Mouse (Mus musculus) large intestine, adult 2 months (tissue): ENCODE measurements at regions not wholly inside any gene's neighbourhood (a gene's known extent, or its start where the extent isn't known, plus 50 kb on each side); places are given as distances from the start of the nearest gene placed in this dataset.
"Not testable (repeated sequence)": the region's sequence is repeated elsewhere in the genome, so short reads cannot be mapped to it uniquely, and the experiment has no call there.

Source experiments
- DNase-seq: peaks from one replicate; pipeline ENCODE4 v3.0.0-alpha.2; 2012; ENCODE audit warnings: low read depth, low spot score
- WGBS: fragments of 180-500 bp; shearing (Covaris S2); methylation state at CpG from one replicate; pipeline ENCODE4 v1.1.7; 2018; 5-methylcytosine and 5-hydroxymethylcytosine counted together

- 86% methylated on average over 6 of the region's 6 CpGs for WGBS
- DNase-seq = no peak
These were observed 455.9 kb upstream of the Sall1 start for GRCm38 (mm10) chr8:89499831-89500230.

DNA sequence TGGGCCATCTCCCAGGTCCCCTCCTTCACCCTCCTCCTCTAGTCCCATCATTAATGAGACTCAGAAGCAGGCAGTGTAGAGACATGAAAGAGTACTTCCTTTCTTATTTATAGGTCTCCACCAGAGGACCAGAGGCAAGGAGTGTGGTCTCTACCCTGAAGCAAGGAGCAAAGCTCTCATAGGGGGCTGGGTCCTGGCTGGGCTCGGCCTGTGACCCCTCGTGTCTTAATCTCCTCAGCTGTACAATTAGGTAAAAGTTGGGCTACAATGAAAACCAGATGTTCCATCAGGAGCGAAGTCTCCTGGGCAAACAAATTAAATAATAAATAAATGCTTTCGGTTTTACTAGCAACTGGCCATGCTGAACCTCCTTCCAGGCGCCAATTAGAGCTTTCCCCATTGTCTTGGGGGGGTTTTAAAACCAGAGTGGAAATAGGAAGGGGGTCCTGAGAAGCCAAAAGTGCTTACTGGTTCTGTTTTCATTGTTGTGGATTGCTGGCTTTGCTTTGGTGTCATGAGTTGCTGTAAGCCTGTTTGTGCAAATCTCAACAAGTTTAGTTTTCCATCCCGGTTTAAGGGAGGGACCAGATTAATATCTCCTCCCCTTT, 454.2 kb upstream of the Sall1 start:
- WGBS = 55% methylated on average over 6 of the region's 6 CpGs

GRCm38 (mm10) chr8:89492336-89492735, 448.4 kb upstream of the Sall1 start:
- DNase-seq = no peak

More for the DNA sequence above, 454.2 kb upstream of the Sall1 start:
- no peak for DNase-seq

GRCm38 (mm10) chr8:89482481-89482880, 438.5 kb upstream of the Sall1 start:
- DNase-seq = not testable (repeated sequence)
- 79% methylated on average over 1 of the region's 1 CpGs for WGBS

DNA sequence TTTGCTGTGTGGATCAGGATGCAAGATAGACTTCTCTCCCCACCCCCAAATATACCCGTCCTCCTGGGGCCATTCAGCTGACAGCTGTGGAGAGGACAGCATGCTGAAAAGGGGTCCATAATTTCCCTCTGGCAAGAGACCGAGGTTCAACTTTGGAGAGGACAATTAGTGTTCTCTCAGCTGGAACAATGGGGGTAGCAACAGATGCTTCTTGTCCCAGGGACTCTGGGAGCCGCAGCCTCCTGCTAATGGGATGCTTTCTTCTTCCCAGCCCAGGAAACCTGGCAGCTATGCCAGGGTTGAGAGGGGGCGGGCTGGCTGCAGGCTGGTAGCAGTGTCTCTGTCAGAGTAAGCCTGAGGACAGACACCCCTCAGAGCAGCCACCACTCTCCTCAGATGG, 433.0 kb upstream of the Sall1 start:
- WGBS = 59% methylated on average over 4 of the region's 4 CpGs
- DNase-seq = no peak

GRCm38 (mm10) chr8:89471116-89471515, 427.2 kb upstream of the Sall1 start:
- 78% methylated on average over 5 of the region's 5 CpGs for WGBS
- no peak for DNase-seq

DNA sequence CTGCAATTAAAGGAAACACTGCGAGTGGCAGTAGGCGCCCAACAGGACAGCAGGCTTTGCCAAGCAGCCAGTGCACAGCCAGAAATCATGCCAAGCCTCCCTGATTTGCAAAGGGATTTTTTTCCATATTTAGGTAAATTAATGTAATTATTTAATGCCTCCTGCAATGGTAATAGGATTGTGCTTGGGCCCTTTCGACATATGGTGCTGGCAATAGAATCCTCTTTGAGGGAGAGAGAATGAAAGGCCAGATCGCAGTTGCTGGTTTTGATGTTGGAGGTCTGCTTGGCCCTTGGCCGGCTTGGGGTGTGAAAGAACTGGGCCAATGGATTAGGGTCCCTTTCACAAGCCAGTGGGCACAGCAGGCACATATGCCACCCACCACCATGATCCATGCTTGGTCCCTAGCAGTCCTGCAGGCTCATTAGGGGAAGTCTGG, 424.8 kb upstream of the Sall1 start:
- 91% methylated on average over 5 of the region's 5 CpGs for WGBS
- no peak for DNase-seq

DNA sequence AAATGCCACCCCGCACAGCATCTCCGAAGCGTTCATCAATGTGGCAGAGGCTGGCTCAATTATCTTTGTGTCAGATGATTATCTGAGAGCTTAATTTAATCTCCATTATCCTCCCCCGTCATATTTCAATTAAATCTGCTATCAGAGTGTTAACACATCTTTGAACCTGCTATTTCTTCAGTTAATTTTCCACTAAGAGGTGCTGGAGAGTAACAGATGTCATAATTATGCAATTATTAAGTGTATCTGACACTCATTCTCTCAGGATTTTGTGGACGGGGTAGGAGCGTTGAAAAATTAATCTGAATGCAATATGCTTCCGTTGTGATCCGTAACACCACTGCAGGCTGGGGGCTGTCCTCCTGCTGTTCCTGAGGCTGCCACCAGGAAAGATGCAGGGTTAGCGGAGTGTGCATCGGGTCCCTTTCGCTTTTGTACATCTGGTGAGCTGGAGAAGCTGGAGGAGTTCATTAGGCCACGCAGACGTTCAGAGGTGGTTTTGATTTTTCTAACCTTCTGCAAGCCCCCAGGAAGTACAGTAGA, 421.3 kb upstream of the Sall1 start:
- WGBS = 90% methylated on average over 13 of the region's 13 CpGs
- DNase-seq = no peak

DNA sequence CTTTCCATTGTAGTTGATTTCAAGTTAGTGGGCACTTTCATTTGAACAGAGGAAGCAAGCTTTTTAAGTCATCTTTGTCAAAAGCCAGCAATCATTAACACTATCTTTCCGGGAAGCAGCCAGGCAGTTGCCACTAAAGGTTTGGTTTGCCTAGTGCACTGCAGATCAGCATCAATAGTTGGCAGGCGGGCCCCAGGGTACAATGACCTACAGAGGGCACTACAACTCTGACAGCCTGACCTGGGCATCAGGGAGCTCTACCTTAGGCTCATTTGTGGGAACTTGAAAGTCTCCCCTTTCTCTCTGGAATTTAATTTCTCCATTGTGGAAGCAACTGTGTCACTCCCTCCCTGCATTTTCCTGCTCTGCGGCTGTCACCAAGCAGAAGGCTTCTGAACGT, 412.6 kb upstream of the Sall1 start:
- WGBS = 44% methylated on average over 4 of the region's 4 CpGs
- no peak for DNase-seq

GRCm38 (mm10) chr8:89455731-89456130, 411.8 kb upstream of the Sall1 start:
- DNase-seq = no peak
- 56% methylated on average over 5 of the region's 5 CpGs for WGBS

DNA sequence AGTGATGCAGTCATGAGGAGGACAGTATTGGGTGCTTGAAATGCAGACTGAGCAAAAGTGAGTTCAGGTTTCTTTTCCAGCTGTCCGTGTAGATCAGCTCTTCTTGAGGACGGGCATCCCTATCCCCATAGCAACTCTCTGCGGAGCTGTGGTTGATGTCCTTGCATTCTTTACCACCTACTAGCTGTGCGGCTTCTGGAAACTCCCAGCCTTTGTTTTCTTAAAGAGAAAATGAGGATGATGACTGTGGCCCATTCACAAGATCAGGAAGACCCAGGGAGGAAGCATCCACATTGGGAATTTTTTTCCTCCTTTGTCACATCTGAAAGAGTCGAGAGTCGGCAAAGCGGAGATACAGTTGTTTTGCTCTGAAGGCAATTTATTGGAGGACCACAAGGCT, 410.2 kb upstream of the Sall1 start:
- DNase-seq = no peak
- 87% methylated on average over 7 of the region's 7 CpGs for WGBS

DNA sequence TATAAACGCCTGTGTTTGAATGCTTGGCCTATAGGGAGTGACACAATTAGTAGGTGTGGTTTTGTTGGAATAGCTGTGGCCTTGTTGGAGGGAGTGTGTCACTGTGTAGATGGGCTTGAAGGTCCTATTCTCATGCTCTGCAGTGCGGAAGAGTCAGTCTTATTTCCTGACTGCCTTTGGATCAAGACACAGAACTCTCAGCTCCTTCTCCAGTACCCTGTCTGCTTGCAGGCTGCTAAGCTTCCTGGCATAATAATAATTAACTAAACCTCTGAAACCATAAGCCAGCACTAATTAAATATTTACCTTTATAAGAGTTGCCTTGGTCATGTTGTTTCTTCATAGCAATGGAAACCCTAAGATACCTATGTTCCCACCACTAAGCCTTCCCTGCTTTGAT, 409.8 kb upstream of the Sall1 start:
- 54% methylated on average over 2 of the region's 2 CpGs for WGBS
- DNase-seq = no peak

DNA sequence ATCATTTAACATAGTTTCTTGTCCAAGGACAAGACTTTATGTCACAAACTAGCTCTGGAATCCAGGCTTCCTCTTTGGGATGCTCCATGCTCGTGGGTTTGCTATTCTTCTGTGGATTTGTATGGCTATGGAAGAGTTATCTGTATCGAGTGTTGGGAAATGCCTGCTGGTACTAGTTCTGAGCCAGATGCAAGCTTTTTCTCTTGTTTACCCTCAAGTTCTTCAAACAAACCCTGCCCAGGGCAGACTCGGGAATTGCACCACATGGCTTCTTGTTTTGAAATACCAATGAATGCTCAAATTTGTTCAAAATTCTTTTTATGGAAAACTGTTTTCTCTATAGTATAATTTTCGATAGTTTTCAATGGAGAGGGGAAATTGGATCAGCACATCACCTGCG, 400.5 kb upstream of the Sall1 start:
- DNase-seq = no peak
- 42% methylated on average over 5 of the region's 5 CpGs for WGBS

GRCm38 (mm10) chr8:89439304-89439703, 395.3 kb upstream of the Sall1 start:
- 19% methylated on average over 6 of the region's 6 CpGs for WGBS
- no peak for DNase-seq

GRCm38 (mm10) chr8:89426969-89427368, 383.0 kb upstream of the Sall1 start:
- WGBS = 73% methylated on average over 3 of the region's 3 CpGs
- DNase-seq = no peak

- no peak for DNase-seq
- WGBS = 85% methylated on average over 2 of the region's 2 CpGs
These were observed 371.3 kb upstream of the Sall1 start for GRCm38 (mm10) chr8:89415287-89415686.

DNA sequence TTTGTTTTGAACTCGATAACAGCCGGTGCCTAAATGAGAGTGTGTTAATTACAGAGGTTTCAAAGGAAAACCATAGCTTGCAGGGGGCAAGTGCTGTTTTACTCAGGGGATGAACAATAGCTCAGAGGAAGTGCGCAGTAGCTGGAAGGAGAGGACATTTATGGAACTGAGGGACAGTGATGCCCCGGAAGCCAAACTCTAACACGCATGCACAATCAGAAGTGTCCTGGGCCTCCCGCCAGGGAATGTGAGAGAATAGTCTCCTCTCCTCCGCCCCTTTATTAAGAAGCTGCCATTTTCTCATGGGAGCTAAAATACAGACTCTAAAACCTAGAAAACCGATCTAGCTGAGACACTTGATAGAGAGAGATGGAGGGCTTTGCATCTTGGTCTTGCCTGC, 368.5 kb upstream of the Sall1 start:
- WGBS = 73% methylated on average over 8 of the region's 8 CpGs
- no peak for DNase-seq

DNA sequence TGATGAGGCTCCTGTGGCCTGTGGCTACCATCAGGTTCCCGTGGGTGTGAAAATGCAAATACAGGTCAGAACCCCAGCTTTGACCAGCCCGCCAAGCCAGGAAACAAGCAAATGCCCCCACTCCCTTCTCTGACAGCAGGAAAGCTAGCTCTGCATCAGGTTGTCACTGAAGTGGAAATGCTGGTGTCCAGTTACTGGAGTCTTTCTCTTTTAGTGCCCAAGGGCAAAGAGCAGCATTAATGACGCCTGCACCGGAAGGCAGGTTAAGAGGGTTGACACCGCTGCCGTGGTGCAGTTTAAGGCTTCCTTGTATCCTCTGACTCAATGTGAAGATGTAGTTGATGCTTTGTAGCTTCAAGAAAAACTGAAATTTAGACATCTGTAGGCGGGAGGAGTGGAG, 368.1 kb upstream of the Sall1 start:
- WGBS = 25% methylated on average over 7 of the region's 7 CpGs
- no peak for DNase-seq

DNA sequence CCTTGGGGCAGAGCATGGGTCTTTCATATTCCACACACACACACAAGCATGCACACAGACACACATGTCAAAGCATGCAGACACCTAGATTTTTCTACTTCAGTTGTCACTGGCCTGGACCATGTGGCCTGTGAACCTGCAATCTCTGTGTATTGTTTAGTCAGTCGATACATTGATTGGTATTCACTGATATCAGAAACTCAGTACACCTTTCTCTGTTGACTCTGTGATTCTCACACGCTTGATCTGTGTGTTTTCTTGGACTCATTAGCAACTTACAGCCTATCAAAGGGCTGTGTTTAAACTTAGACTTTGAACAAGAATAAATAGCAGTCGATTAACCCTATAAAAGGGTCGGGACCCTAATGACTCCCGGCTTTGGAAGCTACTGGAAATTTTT, 362.7 kb upstream of the Sall1 start:
- DNase-seq = no peak
- 76% methylated on average over 5 of the region's 5 CpGs for WGBS

DNA sequence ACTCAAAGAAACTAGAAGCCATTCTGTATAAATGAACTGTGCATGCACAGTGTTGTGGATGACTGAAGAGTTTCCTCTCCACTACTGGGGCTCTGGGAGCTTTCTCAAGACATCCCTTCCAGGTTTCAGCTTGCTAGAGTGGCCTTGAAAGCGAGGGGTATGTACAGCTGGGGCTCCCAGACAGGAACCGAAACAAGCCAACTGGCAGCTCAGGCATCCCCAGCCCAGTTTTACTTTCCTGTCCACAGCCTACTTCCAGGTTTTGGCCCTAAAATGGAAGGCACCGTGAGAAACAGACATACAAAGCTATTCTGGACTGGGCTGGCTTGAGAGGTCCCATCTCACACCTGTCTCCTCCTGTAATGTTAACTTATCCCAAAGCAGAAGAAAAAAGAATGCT, 360.3 kb upstream of the Sall1 start:
- DNase-seq = no peak
- 69% methylated on average over 3 of the region's 3 CpGs for WGBS

GRCm38 (mm10) chr8:89396673-89397072, 352.7 kb upstream of the Sall1 start:
- no peak for DNase-seq

- WGBS = 73% methylated on average over 6 of the region's 6 CpGs
- DNase-seq = no peak
These were observed 348.8 kb upstream of the Sall1 start for GRCm38 (mm10) chr8:89392749-89393148.
